Comparison of ENCODE assay signal across 1 mouse cellular context in genomic region chr1:125478588-125478987, GRCm38 (mm10).
TF ChIP-seq lines count a peak whose summit lies in the region.

No protein-coding gene starts in this region.

TF ChIP-seq in MEL, 35 proteins besides CTCF, POLR2A, EP300 and RAD21 (continued from another document):
- TF ChIP-seq MYB (IDR thresholded peaks at IDR 0.05; ENCODE audit: low read depth, low read length), result no peak
- TF ChIP-seq ETS1 (IDR thresholded peaks at IDR 0.05; ENCODE audit: low read depth, low read length), result peak; percentile 57; the same call in 1 of the 2 replicates
- TF ChIP-seq MEF2A (IDR thresholded peaks at IDR 0.05; ENCODE audit: extremely low read depth, insufficient replicate concordance, low read depth, low read length, poor library complexity, severe bottlenecking), result no peak
- TF ChIP-seq POLR2AphosphoS5 (IDR thresholded peaks at IDR 0.05; ENCODE audit: borderline replicate concordance, low read depth, low read length), result no peak
- no peak for TF ChIP-seq TBP (IDR thresholded peaks at IDR 0.05; ENCODE audit: low read depth, low read length)
- no peak for TF ChIP-seq JUND (IDR thresholded peaks at IDR 0.05; ENCODE audit: low read depth, low read length)
- no peak; the same call in 1 of the 2 replicates for TF ChIP-seq TAL1 (IDR thresholded peaks at IDR 0.05; ENCODE audit: low read length)
- no peak for TF ChIP-seq NRF1 (IDR thresholded peaks at IDR 0.05; ENCODE audit: insufficient read depth, low read depth, low read length, poor library complexity, severe bottlenecking)
- TF ChIP-seq E2F4 (IDR thresholded peaks at IDR 0.05; ENCODE audit: borderline replicate concordance, low read depth, low read length), result no peak
- TF ChIP-seq GATA1 (IDR thresholded peaks at IDR 0.05; ENCODE audit: low read depth, low read length), result peak; percentile 65
- no peak for TF ChIP-seq SIN3A (IDR thresholded peaks at IDR 0.05; ENCODE audit: low read length)
